Mouse (Mus musculus): ENCODE data around the gene Actr6.

- TF ChIP-seq CTCF (IDR thresholded peaks at IDR 0.05; ENCODE audit: low read depth, low read length), result no peak
- TF ChIP-seq POLR2A (IDR thresholded peaks at IDR 0.05; ENCODE audit: extremely low read depth, insufficient read depth, low read length), result no peak
These were observed 29.1 kb downstream of the Actr6 start for GRCm38 (mm10) chr10:89703042-89703441.

All from liver, adult 2 months (tissue).